ENCODE assay signal across 9 mouse cellular contexts in genomic region chr14:111249347-111249946, GRCm38 (mm10).
DNase-seq lines count a peak whose midpoint lies in the region; ATAC-seq lines count a peak whose summit lies in the region.
"Had no signal": no experiment of that assay in that cellular context is flagged by ENCODE, and none has a peak within 500 bp of the region (broad histone marks: within the 10 kb centered on the region; RNA-seq: fewer than 3 reads in every experiment).

No protein-coding gene starts in this region.

- H3K4me3 ChIP-seq in forebrain, embryonic 11.5 days (ENCODE audit: low read depth, low read length) = no peak overlapping the region
- no peak overlapping the region for H3K4me3 ChIP-seq in forebrain, embryonic 10.5 days
- H3K4me3 ChIP-seq in forebrain, embryonic 12.5 days (replicated peaks) = no peak overlapping the region
- H3K4me3 ChIP-seq in intestine, embryonic 16.5 days (ENCODE audit: low read length) = no peak overlapping the region
- H3K4me3 ChIP-seq in midbrain, embryonic 12.5 days = no peak overlapping the region

- no peak for DNase-seq in forebrain, embryonic 11.5 days (ENCODE audit: low spot score)
- DNase-seq in forebrain, embryonic 10.5 days (ENCODE audit: extremely low spot score, low spot score) = no peak
- DNase-seq in MEL-GATA-1-ER (ENCODE audit: extremely low read depth, low read depth) = peak; percentile 55
- no peak for DNase-seq in spleen, postnatal 4 days (ENCODE audit: low spot score in 2 of 2)
- no peak for DNase-seq in urinary bladder, adult 2 months (ENCODE audit: low spot score)

- H3K4me2 ChIP-seq in forebrain, embryonic 11.5 days (ENCODE audit: low read depth, low read length, severe bottlenecking) = no peak overlapping the region
- H3K4me2 ChIP-seq in forebrain, embryonic 12.5 days = no peak overlapping the region
- no peak overlapping the region for H3K4me2 ChIP-seq in intestine, embryonic 16.5 days (ENCODE audit: low read depth, low read length)
- 0 out of 2 replicates have a peak overlapping the region, but pooled peaks have one; percentile 17 for H3K4me2 ChIP-seq in midbrain, embryonic 12.5 days (replicated peaks)

- H3K36me3 ChIP-seq in forebrain, embryonic 11.5 days (ENCODE audit: control insufficient read depth, insufficient read depth, low read length) = no peaks in the 10 kb centered on the region
- H3K36me3 ChIP-seq in forebrain, embryonic 10.5 days (replicated peaks) = no peaks in the 10 kb centered on the region
- H3K36me3 ChIP-seq in forebrain, embryonic 12.5 days (replicated peaks) = no peaks in the 10 kb centered on the region
- no peaks in the 10 kb centered on the region for H3K36me3 ChIP-seq in intestine, embryonic 16.5 days (ENCODE audit: control insufficient read depth, insufficient read depth, low read length)
- no peaks in the 10 kb centered on the region for H3K36me3 ChIP-seq in midbrain, embryonic 12.5 days

- H3K4me1 ChIP-seq in forebrain, embryonic 11.5 days (replicated peaks; ENCODE audit: control insufficient read depth, insufficient read depth, low read length) = no peaks in the 10 kb centered on the region; the same call in 1 of the 2 replicates
- peaks cover 4% of the 10 kb centered on the region for H3K4me1 ChIP-seq in forebrain, embryonic 10.5 days
- peaks cover 5% of the 10 kb centered on the region; the same call in 1 of the 2 replicates for H3K4me1 ChIP-seq in forebrain, embryonic 12.5 days
- H3K4me1 ChIP-seq in intestine, embryonic 16.5 days (ENCODE audit: control insufficient read depth, insufficient read depth, low read length) = no peaks in the 10 kb centered on the region
- no peaks in the 10 kb centered on the region; the same call in 1 of the 2 replicates for H3K4me1 ChIP-seq in midbrain, embryonic 12.5 days

- no peak overlapping the region for H3K9ac ChIP-seq in forebrain, embryonic 11.5 days (ENCODE audit: low read length)
- H3K9ac ChIP-seq in forebrain, embryonic 12.5 days = no peak overlapping the region
- no peak overlapping the region for H3K9ac ChIP-seq in intestine, embryonic 16.5 days (ENCODE audit: low read depth, low read length)
- H3K9ac ChIP-seq in midbrain, embryonic 12.5 days (replicated peaks) = no peak overlapping the region

- no peaks in the 10 kb centered on the region for H3K9me3 ChIP-seq in forebrain, embryonic 11.5 days (ENCODE audit: control insufficient read depth, low read length)
- H3K9me3 ChIP-seq in forebrain, embryonic 10.5 days = no peaks in the 10 kb centered on the region
- H3K9me3 ChIP-seq in forebrain, embryonic 12.5 days = no peaks in the 10 kb centered on the region
- H3K9me3 ChIP-seq in intestine, embryonic 16.5 days (ENCODE audit: control insufficient read depth, low read length) = no peaks in the 10 kb centered on the region
- no peaks in the 10 kb centered on the region for H3K9me3 ChIP-seq in midbrain, embryonic 12.5 days

- peak; percentile 25 for ATAC-seq in forebrain, embryonic 11.5 days (replicated peaks; ENCODE audit: low FRiP score)
- ATAC-seq in forebrain, embryonic 12.5 days (ENCODE audit: low FRiP score) = peak; percentile 27; the same call in 1 of the 2 replicates
- ATAC-seq in intestine, embryonic 16.5 days = peak; percentile 77
- ATAC-seq in midbrain, embryonic 12.5 days (ENCODE audit: low FRiP score, low read depth) = peak; percentile 69

- 86% methylated on average over 9 of the region's 9 CpGs for WGBS in forebrain, embryonic 11.5 days
- WGBS in forebrain, embryonic 10.5 days = 86% methylated on average over 9 of the region's 9 CpGs
- 72% methylated on average over 9 of the region's 9 CpGs for WGBS in forebrain, embryonic 12.5 days
- 37% methylated on average over 9 of the region's 9 CpGs for WGBS in intestine, embryonic 16.5 days
- 72% methylated on average over 9 of the region's 9 CpGs for WGBS in midbrain, embryonic 12.5 days

- no peak overlapping the region for H3K27ac ChIP-seq in forebrain, embryonic 11.5 days (ENCODE audit: low read depth, low read length)
- no peak overlapping the region for H3K27ac ChIP-seq in forebrain, embryonic 10.5 days
- no peak overlapping the region for H3K27ac ChIP-seq in forebrain, embryonic 12.5 days
- H3K27ac ChIP-seq in intestine, embryonic 16.5 days (ENCODE audit: low read length) = no peak overlapping the region
- H3K27ac ChIP-seq in midbrain, embryonic 12.5 days (replicated peaks) = no peak overlapping the region

- H3K27me3 ChIP-seq in forebrain, embryonic 11.5 days (ENCODE audit: control insufficient read depth, insufficient read depth, low read length) = no peaks in the 10 kb centered on the region
- H3K27me3 ChIP-seq in forebrain, embryonic 10.5 days (ENCODE audit: poor library complexity, severe bottlenecking) = peaks cover 6% of the 10 kb centered on the region
- H3K27me3 ChIP-seq in forebrain, embryonic 12.5 days = peaks cover 6% of the 10 kb centered on the region
- H3K27me3 ChIP-seq in intestine, embryonic 16.5 days (replicated peaks; ENCODE audit: control insufficient read depth, insufficient read depth, low read length) = no peaks in the 10 kb centered on the region
- no peaks in the 10 kb centered on the region for H3K27me3 ChIP-seq in midbrain, embryonic 12.5 days
- H3K27me3 ChIP-seq: CH12.LX had no signal

Comparison
In these comparisons a context has a peak if more than half of its experiments do, and no peak if none do; other contexts are left out.
1. ATAC-seq: peak in every context shown above with its lines; median percentile 77 in intestine, embryonic 16.5 days; 69 in midbrain, embryonic 12.5 days; 27 in forebrain, embryonic 12.5 days; 25 in forebrain, embryonic 11.5 days.